Mouse (Mus musculus): ENCODE data around the gene Samhd1.

DNA sequence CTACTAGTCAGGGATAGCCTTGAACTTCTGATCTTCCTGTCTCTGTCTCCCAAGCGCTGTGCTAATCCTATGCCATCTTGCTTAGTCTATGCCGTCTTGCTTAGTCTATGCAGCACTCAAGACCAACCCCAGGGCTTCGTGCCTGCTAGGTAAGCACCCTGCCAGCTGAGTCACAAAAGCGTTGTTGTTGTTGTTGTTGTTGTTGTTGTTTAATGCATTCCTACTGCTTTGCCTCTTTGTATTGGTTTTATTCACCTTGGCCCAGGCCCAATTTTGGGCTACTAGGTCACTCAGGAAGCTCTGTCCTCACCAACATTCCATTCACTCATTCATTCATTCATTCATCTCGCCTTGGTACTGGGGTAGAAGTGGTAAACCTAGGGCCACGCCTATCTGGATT is 79.3 kb downstream of the Samhd1 start:
- TF ChIP-seq CTCF (IDR thresholded peaks at IDR 0.05; ENCODE audit: low read depth) (no peak), EP300 (IDR thresholded peaks at IDR 0.05; ENCODE audit: low read depth) (no peak)

Data from heart, postnatal 0 days (tissue).